Mouse (Mus musculus) cortical plate, adult 2 months (tissue): ENCODE data around the gene Ifitm6. TPM values are rescaled to one million over a fixed set of nuclear protein-coding genes. Genes with fewer than 3 reads are reported as not detected.
A peak's percentile ranks its signal among the peaks of the same experiment; 100 is the strongest.
"Not testable (repeated sequence)": the region's sequence is repeated elsewhere in the genome, so short reads cannot be mapped to it uniquely, and the experiment has no call there.

Experiments used
- H3K27ac ChIP-seq: fragments of 200-500 bp; 2 replicates; pipeline ENCODE4 v1.5.1; 2012; ENCODE audit warnings: low read length, control low read depth, inconsistent platforms; ENCODE audit not compliant: insufficient read depth
- H3K4me1 ChIP-seq: fragments of 200-500 bp; 2 replicates; pipeline ENCODE4 v1.6.1; 2011; ENCODE audit warnings: low read length; ENCODE audit not compliant: control insufficient read depth, insufficient read depth
- H3K4me3 ChIP-seq: fragments of 200-500 bp; 2 replicates; pipeline ENCODE4 v1.5.1; 2011; ENCODE audit warnings: mild to moderate bottlenecking, low read length, control low read depth; ENCODE audit not compliant: insufficient read depth
- CTCF ChIP-seq: fragments of 200-500 bp; IDR thresholded peaks from 2 replicates; pipeline ENCODE4 v1.5.1; 2011; ENCODE audit warnings: mild to moderate bottlenecking, control low read depth, low read length; ENCODE audit not compliant: insufficient read depth; ENCODE audit errors: extremely low read depth
- POLR2A ChIP-seq: fragments of 200-500 bp; IDR thresholded peaks from 2 replicates; pipeline ENCODE4 v1.6.1; 2011; ENCODE audit warnings: mild to moderate bottlenecking, low read length, control low read depth; ENCODE audit not compliant: insufficient read depth; ENCODE audit errors: extremely low read depth
- polyA plus RNA-seq: library from polyadenylated mRNA; depleted of rRNA; stranded (reverse); fragments of >200 nt; gene quantifications from 2 replicates; pipeline ENCODE4 v1.2.3, GENCODE M21; 2012; rRNA removed

The Ifitm6 gene
- polyA plus RNA-seq, 1 experiment, result 1.3 TPM

- no peak overlapping the region for H3K4me3 ChIP-seq
- no peak overlapping the region for H3K27ac ChIP-seq
- TF ChIP-seq POLR2A (no peak), CTCF (no peak)
- H3K4me1 ChIP-seq, result no peaks in the 10 kb centered on the region
Measured at GRCm38 (mm10) chr7:140974940-140975339, 42.8 kb downstream of the Ifitm6 start.

- Histone ChIP-seq H3K4me1 (no peaks in the 10 kb centered on the region), H3K27ac (no peak overlapping the region), H3K4me3 (no peak overlapping the region)
- TF ChIP-seq CTCF (no peak), POLR2A (no peak)
Measured at GRCm38 (mm10) chr7:140973396-140974165, 44.1 kb downstream of the Ifitm6 start.

GRCm38 (mm10) chr7:140971479-140972171 is 46.1 kb downstream of the Ifitm6 start:
- no peak for TF ChIP-seq POLR2A
- TF ChIP-seq CTCF, result no peak
- Histone ChIP-seq H3K4me1 (no peaks in the 10 kb centered on the region), H3K4me3 (no peak overlapping the region), H3K27ac (0 out of 2 replicates have a peak overlapping the region, but pooled peaks have one; percentile 51)

GRCm38 (mm10) chr7:140970931-140971330 is 46.8 kb downstream of the Ifitm6 start:
- Histone ChIP-seq H3K4me1 (no peaks in the 10 kb centered on the region), H3K27ac (no peak overlapping the region), H3K4me3 (no peak overlapping the region)
- no peak for TF ChIP-seq CTCF
- no peak for TF ChIP-seq POLR2A

GRCm38 (mm10) chr7:140968710-140969109 is 49.0 kb downstream of the Ifitm6 start:
- not testable (repeated sequence) for H3K27ac ChIP-seq, H3K4me3 ChIP-seq

GRCm38 (mm10) chr7:140967862-140968591 is 49.7 kb downstream of the Ifitm6 start:
- no peaks in the 10 kb centered on the region for H3K4me1 ChIP-seq
- H3K27ac ChIP-seq, result no peak overlapping the region
- TF ChIP-seq POLR2A, result no peak
- TF ChIP-seq CTCF, result no peak
- H3K4me3 ChIP-seq, result no peak overlapping the region

More at GRCm38 (mm10) chr7:140968710-140969109, 49.0 kb downstream of the Ifitm6 start:
- not testable (repeated sequence) for H3K4me1 ChIP-seq

GRCm38 (mm10) chr7:140966921-140967320 is 50.8 kb downstream of the Ifitm6 start, which contains the start of gene Ifitm1:
Ifitm1 (plus strand) TSS chr7:140967221.
- no peaks in the 10 kb centered on the region for H3K4me1 ChIP-seq
- no peak within 1 kb of the TSS for H3K27ac ChIP-seq
- no peak for TF ChIP-seq CTCF
- no peak for TF ChIP-seq POLR2A
- H3K4me3 ChIP-seq, result no peak within 1 kb of the TSS

Other genes with a start within 250 kb of the Ifitm6 start
- gene Syce1, start 230.1 kb downstream of the Ifitm6 start, polyA plus RNA-seq, result 0.74 and 1.0 TPM in 2 replicates
- gene Zfp941, start 195.7 kb downstream of the Ifitm6 start, polyA plus RNA-seq, result 17.5 and 21.4 TPM in 2 replicates
- 3.4 and 4.1 TPM in 2 replicates for gene Urah, start 182.9 kb downstream of the Ifitm6 start, polyA plus RNA-seq
- not detected in 2 replicates for gene Scgb1c1, start 172.4 kb downstream of the Ifitm6 start, polyA plus RNA-seq
- 0.32 and 0.46 TPM in 2 replicates for gene Odf3, start 170.1 kb downstream of the Ifitm6 start, polyA plus RNA-seq
- gene Gm45785, start 161.6 kb downstream of the Ifitm6 start, polyA plus RNA-seq, result 0.19 and 0.46 TPM in 2 replicates
- 79.5 and 89.3 TPM in 2 replicates for gene Ric8a, start 161.0 kb downstream of the Ifitm6 start, polyA plus RNA-seq
- 34.3 and 38.3 TPM in 2 replicates for gene Bet1l, start 160.3 kb downstream of the Ifitm6 start, polyA plus RNA-seq
- gene Psmd13, start 136.0 kb downstream of the Ifitm6 start, polyA plus RNA-seq, result 96.6 and 103 TPM in 2 replicates
- 153 and 158 TPM in 2 replicates for gene Sirt3, start 135.6 kb downstream of the Ifitm6 start, polyA plus RNA-seq
- 1.2 and 1.3 TPM in 2 replicates for gene Cox8b, start 117.5 kb downstream of the Ifitm6 start, polyA plus RNA-seq
- gene Nlrp6, start 97.0 kb downstream of the Ifitm6 start, polyA plus RNA-seq, result 0.44 and 0.54 TPM in 2 replicates
- gene Pgghg, start 76.5 kb downstream of the Ifitm6 start, polyA plus RNA-seq, result 8.0 and 8.5 TPM in 2 replicates
- gene Ifitm5, start 67.6 kb downstream of the Ifitm6 start, polyA plus RNA-seq, result 0.15 TPM in 1 of 2 replicates, not detected in the other
- not detected in 2 replicates for gene Gm45717, start 62.0 kb downstream of the Ifitm6 start, polyA plus RNA-seq
- 47.7 and 48.0 TPM in 2 replicates for gene Ifitm2, start 61.9 kb downstream of the Ifitm6 start, polyA plus RNA-seq
- 22.0 and 28.5 TPM in 2 replicates for gene Ifitm1, start 50.7 kb downstream of the Ifitm6 start, polyA plus RNA-seq
- gene Ifitm3, start 7.2 kb downstream of the Ifitm6 start, polyA plus RNA-seq, result 50.4 and 59.6 TPM in 2 replicates
- gene Gm17387, start 11.2 kb upstream of the Ifitm6 start, polyA plus RNA-seq, result not detected in 2 replicates
- 109 and 125 TPM in 2 replicates for gene B4galnt4, start 43.2 kb upstream of the Ifitm6 start, polyA plus RNA-seq
- gene Pkp3, start 60.3 kb upstream of the Ifitm6 start, polyA plus RNA-seq, result 0.06 and 0.15 TPM in 2 replicates
- gene Sigirr, start 82.6 kb upstream of the Ifitm6 start, polyA plus RNA-seq, result 4.0 and 4.3 TPM in 2 replicates
- gene Ano9, start 99.9 kb upstream of the Ifitm6 start, polyA plus RNA-seq, result 0.08 TPM in 1 of 2 replicates, not detected in the other
- gene Ptdss2, start 104.5 kb upstream of the Ifitm6 start, polyA plus RNA-seq, result 57.6 and 58.9 TPM in 2 replicates
- 38.6 and 38.8 TPM in 2 replicates for gene Rnh1, start 154.9 kb upstream of the Ifitm6 start, polyA plus RNA-seq
- gene Hras, start 176.1 kb upstream of the Ifitm6 start, polyA plus RNA-seq, result 256 and 265 TPM in 2 replicates
- gene Lrrc56, start 176.2 kb upstream of the Ifitm6 start, polyA plus RNA-seq, result 5.4 and 5.8 TPM in 2 replicates
- gene Lmntd2, start 196.2 kb upstream of the Ifitm6 start, polyA plus RNA-seq, result 0.17 and 0.27 TPM in 2 replicates
- 1.5 and 2.2 TPM in 2 replicates for gene Rassf7, start 197.9 kb upstream of the Ifitm6 start, polyA plus RNA-seq
- 24.3 and 26.0 TPM in 2 replicates for gene Phrf1, start 210.9 kb upstream of the Ifitm6 start, polyA plus RNA-seq
- gene Irf7, start 248.6 kb upstream of the Ifitm6 start, polyA plus RNA-seq, result 6.8 and 7.5 TPM in 2 replicates